Mouse (Mus musculus): ENCODE data around the gene Ndrg4.

Gene Ndrg4

DNA sequence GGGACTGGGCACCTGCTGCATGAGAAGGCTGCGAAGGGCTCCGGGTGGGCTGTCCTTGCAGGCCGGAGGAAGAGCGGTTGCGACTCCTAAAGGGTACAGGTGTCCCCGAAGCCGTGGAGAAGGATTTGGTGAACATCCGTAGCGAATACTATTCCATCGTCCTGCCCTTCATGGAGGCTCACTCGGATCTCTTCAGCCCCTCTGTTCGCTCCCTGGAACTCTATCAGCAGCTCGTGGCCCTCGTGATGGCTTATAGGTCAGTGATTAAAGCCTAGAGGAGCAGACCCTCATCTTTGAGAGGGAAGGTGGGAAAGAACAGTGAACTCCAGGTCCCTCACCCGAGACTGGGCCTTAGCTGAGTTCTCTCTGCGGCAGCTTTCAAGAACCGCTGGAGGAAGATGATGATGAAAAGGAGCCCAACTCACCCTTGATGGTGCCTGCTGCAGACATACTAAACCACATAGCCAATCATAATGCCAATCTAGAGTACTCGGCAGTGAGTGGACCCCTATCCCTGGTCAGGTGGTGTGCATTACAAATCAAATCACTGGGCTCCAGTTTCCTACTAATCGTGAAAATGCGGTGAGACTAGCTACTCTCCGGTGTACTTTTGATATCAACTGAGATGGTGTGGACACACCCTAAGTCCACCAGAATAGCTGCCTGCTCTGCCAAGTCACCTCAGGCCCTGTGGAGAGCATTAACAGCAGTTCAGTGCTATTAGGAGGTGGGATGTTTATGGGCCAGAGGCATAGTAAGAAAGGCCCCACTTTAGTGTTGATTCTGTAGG is 40.0 kb downstream of the Ndrg4 start:
- DNase-seq (ENCODE audit: low read depth, low spot score), result no peak

DNA sequence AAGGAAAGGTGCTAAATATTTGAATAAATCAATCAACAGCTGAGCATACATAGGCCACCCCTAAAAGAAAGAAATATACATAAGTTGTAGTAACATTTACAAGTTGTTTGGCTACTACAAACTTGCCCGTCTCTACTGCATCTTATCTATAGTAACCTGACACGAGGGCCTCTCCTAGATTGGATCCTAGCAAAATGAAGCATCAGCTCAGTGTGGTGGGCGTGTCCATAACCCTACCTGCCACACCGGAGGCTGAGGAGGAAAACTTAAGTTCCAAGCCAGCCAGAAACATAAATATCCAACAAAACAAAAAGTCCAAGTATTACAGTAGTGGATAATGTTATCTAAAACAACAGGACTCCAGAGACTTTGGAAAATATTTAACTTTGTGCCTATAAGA is 50.8 kb downstream of the Ndrg4 start:
- no peak for DNase-seq (ENCODE audit: low read depth, low spot score)

DNA sequence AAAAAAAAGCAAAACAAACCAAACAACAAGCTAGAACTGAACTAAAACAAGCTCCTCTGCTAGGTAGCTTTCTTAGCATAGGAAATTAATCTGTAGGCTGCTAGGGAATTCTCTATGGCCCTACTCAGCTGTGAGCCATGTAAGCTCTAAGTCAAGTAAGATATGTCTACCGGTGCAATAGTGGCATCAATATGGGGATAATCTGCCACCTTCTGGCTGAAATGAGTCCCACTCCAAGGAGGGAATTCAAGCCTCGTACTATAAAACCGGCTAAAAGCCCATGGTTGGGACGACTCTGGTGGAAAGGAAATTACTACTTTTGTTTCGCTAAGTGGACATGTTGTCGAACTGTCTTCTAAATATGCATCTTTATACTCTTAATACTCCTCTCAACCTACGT is 61.8 kb downstream of the Ndrg4 start:
- no peak for DNase-seq (ENCODE audit: low read depth, low spot score)

DNA sequence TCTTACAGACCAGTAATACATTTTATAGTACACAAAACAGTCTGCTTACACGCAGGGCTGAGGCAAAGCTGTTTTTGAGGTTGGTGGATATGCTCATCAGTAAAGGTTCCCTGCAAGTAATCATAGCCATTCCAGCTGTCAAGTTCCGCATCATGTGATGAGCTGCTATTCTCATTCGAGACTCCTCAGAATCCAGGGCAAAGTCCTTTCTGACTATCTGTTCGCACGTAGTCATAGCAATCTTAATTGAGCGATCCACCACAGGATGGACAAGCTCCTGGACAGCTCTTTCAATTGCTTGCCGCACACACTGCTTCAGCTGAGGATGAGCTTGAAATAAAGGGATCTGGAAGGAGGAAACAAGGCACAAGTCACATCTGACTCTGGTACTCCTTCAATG is 65.0 kb downstream of the Ndrg4 start:
- no peak for DNase-seq (ENCODE audit: low read depth, low spot score)

DNA sequence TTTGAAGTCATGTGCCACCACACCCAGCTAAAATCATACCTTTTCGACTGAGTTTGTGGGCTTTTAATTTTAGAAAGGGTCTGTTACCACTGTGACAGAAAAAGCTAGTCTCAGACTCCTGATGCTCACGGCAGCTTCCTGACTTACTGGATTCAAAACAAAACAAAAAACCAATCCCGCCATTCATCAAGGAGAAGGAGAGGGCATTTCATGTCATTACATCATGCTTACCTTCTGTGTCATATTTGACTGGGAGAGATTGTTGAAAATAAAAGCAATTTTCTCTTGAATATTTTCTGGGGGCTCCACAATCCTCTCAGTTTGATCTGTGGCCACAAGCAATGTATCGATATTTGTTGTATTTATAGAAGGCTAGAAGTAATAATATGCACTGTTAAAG is 71.2 kb downstream of the Ndrg4 start:
- no peak for DNase-seq (ENCODE audit: low read depth, low spot score)

DNA sequence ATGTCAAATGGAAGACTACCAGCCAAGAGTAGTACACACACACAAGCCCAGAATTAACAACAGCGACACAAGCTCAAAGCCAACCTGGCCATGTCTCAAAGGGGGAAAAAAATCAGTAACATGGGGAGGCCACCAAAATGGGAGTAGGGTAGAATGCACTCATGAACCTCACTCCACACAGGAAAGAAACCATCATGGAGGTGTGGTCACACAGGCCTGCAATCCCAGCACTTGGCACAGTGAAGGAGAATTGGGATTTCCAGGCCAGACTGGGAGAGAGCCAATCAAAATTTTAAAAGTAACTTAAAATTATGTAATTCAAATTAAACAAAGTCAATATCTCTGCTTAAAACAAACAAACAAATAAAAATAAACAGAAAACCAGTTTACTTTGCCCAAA is 75.1 kb downstream of the Ndrg4 start:
- DNase-seq (ENCODE audit: low read depth, low spot score), result no peak

DNA sequence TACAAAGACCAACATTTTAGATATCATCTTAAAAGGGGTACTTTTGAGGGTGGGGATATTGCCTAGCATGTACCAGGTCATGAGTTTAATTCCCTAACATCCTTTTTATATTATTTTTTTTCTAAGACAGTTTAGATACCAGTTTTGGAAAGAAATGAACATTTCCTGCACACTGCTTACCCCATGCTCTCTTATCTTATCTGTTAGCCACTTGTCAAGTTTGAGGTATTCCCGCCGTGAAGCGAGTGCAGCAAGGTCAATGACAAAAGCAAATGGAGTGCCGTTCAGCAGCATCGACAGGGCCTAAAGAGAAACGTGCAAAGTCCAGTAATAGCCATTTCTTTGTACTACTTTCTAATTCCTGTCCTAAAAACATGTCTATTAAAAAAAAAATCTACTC is 83.5 kb downstream of the Ndrg4 start:
- DNase-seq (ENCODE audit: low read depth, low spot score), result no peak

DNA sequence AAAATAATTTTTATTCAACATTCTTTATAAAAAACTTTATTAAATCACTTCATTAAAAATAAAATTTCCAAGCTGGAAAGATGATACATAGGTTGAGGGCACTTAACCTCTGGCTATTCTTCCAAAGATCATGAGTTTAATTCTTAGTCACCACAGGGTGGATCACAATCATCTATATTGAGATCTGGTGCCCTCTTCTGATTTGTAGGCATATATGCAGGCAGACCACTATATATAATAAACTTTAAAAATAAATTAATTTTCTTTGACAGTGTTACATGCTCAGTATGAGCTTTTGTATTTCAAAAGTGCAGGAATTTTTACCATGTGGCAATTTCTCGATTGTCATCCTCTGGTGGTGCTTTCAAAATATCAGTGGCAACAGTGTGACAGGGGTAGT is 87.4 kb downstream of the Ndrg4 start:
- DNase-seq (ENCODE audit: low read depth, low spot score), result no peak

Data from telencephalon, adult 2 months (tissue).